Mouse (Mus musculus) liver, embryonic 14.5 days (tissue): ENCODE measurements at regions not wholly inside any gene's neighbourhood (a gene's known extent, or its start where the extent isn't known, plus 50 kb on each side); places are given as distances from the start of the nearest gene placed in this dataset.

ENCODE experiments used
- ATAC-seq: fragments of 200-750 bp; cut with Nextera tagmentation; 2 replicates; pipeline ENCODE4 v1.8.0; 2017; ENCODE audit warnings: moderate number of reproducible peaks, mild to moderate bottlenecking, moderate library complexity; ENCODE audit not compliant: insufficient read depth
- DNase-seq, 3 experiments: peaks; one replicate each; pipeline ENCODE4 v3.0.0-alpha.2; 2012 to 2013; ENCODE audit warnings: low read depth in 3 of 3, low spot score in 3 of 3
- H3K27ac ChIP-seq: fragments of 300-500 bp; sonication (generic); 2 replicates; pipeline ENCODE4 v1.5.1; 2014; ENCODE audit warnings: moderate library complexity, mild to moderate bottlenecking, control low read depth, inconsistent platforms
- H3K27me3 ChIP-seq: fragments of 300-500 bp; sonication (generic); 2 replicates; pipeline ENCODE4 v1.6.1; 2014; ENCODE audit warnings: mild to moderate bottlenecking, low read length, moderate library complexity; ENCODE audit not compliant: control insufficient read depth, insufficient read depth
- H3K36me3 ChIP-seq: fragments of 300-500 bp; sonication (generic); replicated peaks from 2 replicates; pipeline ENCODE4 v1.6.1; 2014; ENCODE audit warnings: low read depth; ENCODE audit not compliant: control insufficient read depth, insufficient read depth
- H3K4me1 ChIP-seq, 2 experiments: fragments of 200-500 bp in 1 of 2; fragments of 300-500 bp in 1 of 2; sonication (generic) in 1 of 2; replicated peaks; 2 replicates each; pipeline ENCODE4 v1.6.1; 2012 to 2014; ENCODE audit warnings: antibody characterized with exemption in 1 of 2, inconsistent platforms in 1 of 2, low read length in 1 of 2; ENCODE audit not compliant: control insufficient read depth in 2 of 2, insufficient read depth in 2 of 2
- H3K4me2 ChIP-seq: fragments of 300-500 bp; sonication (generic); 2 replicates; pipeline ENCODE4 v1.6.1; 2014; ENCODE audit warnings: low read depth, mild to moderate bottlenecking, control low read depth, moderate library complexity
- H3K4me3 ChIP-seq, 2 experiments: fragments of 200-500 bp in 1 of 2; fragments of 300-500 bp in 1 of 2; sonication (generic) in 1 of 2; 2 replicates each; pipeline ENCODE4 v1.5.1; 2012 to 2014; ENCODE audit warnings: low read depth in 2 of 2, low read length in 2 of 2, mild to moderate bottlenecking in 2 of 2, control low read depth in 1 of 2, inconsistent platforms in 1 of 2, moderate library complexity in 1 of 2; ENCODE audit not compliant: insufficient read depth in 1 of 2
- H3K9ac ChIP-seq: fragments of 300-500 bp; sonication (generic); replicated peaks from 2 replicates; pipeline ENCODE4 v1.6.1; 2014; ENCODE audit warnings: mild to moderate bottlenecking, control low read depth, moderate library complexity
- H3K9me3 ChIP-seq: fragments of 300-500 bp; sonication (generic); 2 replicates; pipeline ENCODE4 v1.6.1; 2016; ENCODE audit warnings: low read length, mixed read lengths; ENCODE audit not compliant: control insufficient read depth
- CTCF ChIP-seq: IDR thresholded peaks from 2 replicates; pipeline ENCODE4 v1.5.1; 2016; ENCODE audit warnings: antibody characterized with exemption, low read depth, control low read depth
- EP300 ChIP-seq: IDR thresholded peaks from 2 replicates; pipeline ENCODE4 v1.6.1; 2016; ENCODE audit warnings: antibody characterized with exemption, low read depth
- WGBS: fragments of 180-500 bp; shearing (Covaris S2); extraction: QIAGEN DNeasy Blood & Tissue Kit; methylation state at CpG from one replicate; pipeline ENCODE4 v1.1.7; 2014; ENCODE audit not compliant: insufficient replicate concordance; 5-methylcytosine and 5-hydroxymethylcytosine counted together

- Histone ChIP-seq H3K4me2 (no peak overlapping the region), H3K4me1 (no peaks in the 10 kb centered on the region), H3K27ac (no peak overlapping the region), H3K9me3 (no peaks in the 10 kb centered on the region; the same call in 1 of the 2 replicates), H3K4me3 (no peak overlapping the region), H3K36me3 (no peaks in the 10 kb centered on the region), H3K9ac (no peak overlapping the region), H3K27me3 (no peaks in the 10 kb centered on the region)
- DNase-seq (no peak), ATAC-seq (no peak)
- no peak for TF ChIP-seq EP300
- TF ChIP-seq CTCF: no peak
Measured at GRCm38 (mm10) chr9:83221866-83222265, 75.4 kb upstream of the Hmgn3 start.

DNA sequence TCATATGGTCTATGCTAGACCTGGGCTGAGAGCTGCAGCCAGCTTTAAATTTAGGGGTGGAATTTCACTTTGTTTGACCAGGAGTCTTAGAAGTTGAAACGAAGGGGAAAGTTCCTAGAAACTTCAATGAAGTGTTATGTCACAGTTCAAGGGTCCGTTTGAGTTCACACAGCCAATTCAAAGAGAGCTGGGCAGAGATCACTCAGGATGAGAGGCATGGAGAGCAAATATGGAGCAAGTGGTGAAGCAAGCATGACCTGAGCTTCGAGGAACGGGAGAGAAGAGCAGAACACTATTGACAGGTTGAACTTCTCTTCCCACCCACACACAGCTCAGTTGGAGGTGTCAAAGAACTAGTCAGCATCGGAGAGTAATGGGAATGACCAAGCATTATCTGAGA is 56.1 kb upstream of the Hmgn3 start:
- DNase-seq: peak in 1 of 3 experiments; percentile 3
- no peak for ATAC-seq
- Histone ChIP-seq H3K4me2 (no peak overlapping the region), H3K9me3 (no peaks in the 10 kb centered on the region), H3K36me3 (no peaks in the 10 kb centered on the region), H3K27ac (no peak overlapping the region), H3K27me3 (no peaks in the 10 kb centered on the region), H3K9ac (no peak overlapping the region), H3K4me3 (no peak overlapping the region), H3K4me1 (peaks cover 0 to 3% of the 10 kb centered on the region in 2 experiments; a peak in 1 of 4 replicates)
- TF ChIP-seq CTCF (no peak), EP300 (no peak)
- WGBS: 39% methylated on average over 5 of the region's 5 CpGs

- H3K4me2 ChIP-seq: no peak overlapping the region
- no peak for ATAC-seq
- TF ChIP-seq EP300 (no peak), CTCF (no peak)
- DNase-seq: no peak
- no peak overlapping the region for H3K9ac ChIP-seq
- 63% methylated on average over 3 of the region's 3 CpGs for WGBS
- no peak overlapping the region for H3K4me3 ChIP-seq
- no peaks in the 10 kb centered on the region for H3K27me3 ChIP-seq
- peaks cover 0 to 5% of the 10 kb centered on the region in 2 experiments; a peak in 1 of 4 replicates for H3K4me1 ChIP-seq
- no peak overlapping the region for H3K27ac ChIP-seq
- H3K9me3 ChIP-seq: no peaks in the 10 kb centered on the region
- no peaks in the 10 kb centered on the region for H3K36me3 ChIP-seq
Measured at GRCm38 (mm10) chr9:83199771-83200170, 53.3 kb upstream of the Hmgn3 start.

DNA sequence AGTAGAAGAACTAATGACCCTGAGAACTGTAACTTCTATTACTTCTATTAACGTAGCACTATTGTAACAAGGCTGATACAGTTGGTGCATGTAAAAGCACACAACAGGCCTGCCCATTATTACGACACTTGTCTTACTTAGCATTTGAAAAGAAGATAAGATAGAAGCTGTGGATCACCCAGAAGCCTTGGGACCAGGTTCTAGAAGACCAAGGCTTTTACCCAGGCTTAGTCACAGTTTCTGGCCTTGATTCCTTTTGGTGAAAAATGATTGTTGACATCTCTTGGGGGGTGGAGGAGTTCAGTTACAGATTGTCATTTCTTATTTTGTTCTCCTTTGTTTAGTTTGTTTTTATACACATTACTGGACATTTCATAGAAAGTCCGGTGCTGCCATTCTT is 52.7 kb upstream of the Hmgn3 start:
- ATAC-seq (no peak), DNase-seq (no peak)
- Histone ChIP-seq H3K9me3 (no peaks in the 10 kb centered on the region), H3K4me1 (peaks cover 0 to 5% of the 10 kb centered on the region in 2 experiments; a peak in 1 of 4 replicates), H3K4me2 (no peak overlapping the region), H3K4me3 (no peak overlapping the region), H3K27ac (no peak overlapping the region), H3K36me3 (no peaks in the 10 kb centered on the region), H3K9ac (no peak overlapping the region), H3K27me3 (no peaks in the 10 kb centered on the region)
- 70% methylated on average over 3 of the region's 3 CpGs for WGBS
- no peak for TF ChIP-seq EP300
- no peak for TF ChIP-seq CTCF

- no peak overlapping the region for H3K4me2 ChIP-seq
Measured at GRCm38 (mm10) chr9:83197013-83197412, 50.5 kb upstream of the Hmgn3 start.

More at GRCm38 (mm10) chr9:83197013-83197412, 50.5 kb upstream of the Hmgn3 start:
- no peak for TF ChIP-seq CTCF
- TF ChIP-seq EP300: no peak
- Histone ChIP-seq H3K27me3 (no peaks in the 10 kb centered on the region), H3K9me3 (no peaks in the 10 kb centered on the region), H3K27ac (no peak overlapping the region), H3K4me1 (0 out of 4 replicates have a peak, but pooled peaks cover 0 to 2% of the 10 kb centered on the region in 2 experiments), H3K9ac (no peak overlapping the region), H3K36me3 (no peaks in the 10 kb centered on the region), H3K4me3 (no peak overlapping the region)
- DNase-seq (no peak), ATAC-seq (no peak)
- WGBS: 62% methylated on average over 5 of the region's 5 CpGs
